Mouse (Mus musculus): Measurements from ENCODE around the gene Egr2. TPM values are rescaled to one million over a fixed set of nuclear protein-coding genes. Genes with fewer than 3 reads are reported as not detected.

Gene Egr2
- total RNA-seq, 2 experiments from 2014 or later = 14.2 to 30.7 TPM

GRCm38 (mm10) chr10:67573310-67573709 lies 38.0 kb downstream of the Egr2 start:
- H3K27ac ChIP-seq = no peak overlapping the region

DNA sequence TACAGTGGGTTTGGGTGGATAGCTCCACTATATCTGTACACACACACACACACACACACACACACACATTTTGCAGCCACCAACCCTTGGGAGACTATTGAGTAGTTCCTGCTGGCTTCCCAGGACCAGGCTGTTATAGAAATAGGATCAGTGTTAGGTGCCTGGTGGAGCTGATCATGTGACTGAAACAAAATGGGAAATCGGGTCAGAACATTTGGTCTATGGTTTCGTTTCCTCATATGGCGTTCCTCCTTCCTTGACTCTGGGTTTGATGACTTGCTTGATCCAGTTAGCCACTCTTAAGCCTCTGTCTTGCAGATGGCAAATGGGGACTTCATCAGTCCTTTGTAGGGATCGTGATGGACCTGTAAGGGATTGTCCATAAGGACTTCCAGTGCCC lies 44.6 kb downstream of the Egr2 start:
- intact Hi-C loops (cut with DNase I) = no loop called here
- no peak for DNase-seq (ENCODE audit: extremely low spot score in 1 of 2, low spot score in 2 of 2)
- no peak for TF ChIP-seq CTCF (IDR thresholded peaks at IDR 0.05)
- Histone ChIP-seq H3K4me3 (no peak overlapping the region), H3K27ac (no peak overlapping the region)

More at GRCm38 (mm10) chr10:67573310-67573709, 38.0 kb downstream of the Egr2 start:
- no peak for TF ChIP-seq CTCF (IDR thresholded peaks at IDR 0.05)
- no peak overlapping the region for H3K4me3 ChIP-seq
- intact Hi-C loops (cut with DNase I) = no loop called here
- no peak for DNase-seq (ENCODE audit: extremely low spot score in 1 of 2, low spot score in 2 of 2)

GRCm38 (mm10) chr10:67581698-67582285 lies 46.5 kb downstream of the Egr2 start:
- no peak for TF ChIP-seq CTCF (IDR thresholded peaks at IDR 0.05)
- intact Hi-C loops (cut with DNase I) = no loop called here

GRCm38 (mm10) chr10:67585873-67586610 lies 50.8 kb downstream of the Egr2 start:
- no peak for TF ChIP-seq CTCF (IDR thresholded peaks at IDR 0.05)
- H3K4me3 ChIP-seq = no peak overlapping the region
- intact Hi-C loops (cut with DNase I) = no loop called here

More at GRCm38 (mm10) chr10:67581698-67582285, 46.5 kb downstream of the Egr2 start:
- no peak for DNase-seq (ENCODE audit: extremely low spot score in 1 of 2, low spot score in 2 of 2)
- H3K4me3 ChIP-seq = no peak overlapping the region
- no peak overlapping the region for H3K27ac ChIP-seq

More at GRCm38 (mm10) chr10:67585873-67586610, 50.8 kb downstream of the Egr2 start:
- H3K27ac ChIP-seq = no peak overlapping the region
- DNase-seq (ENCODE audit: extremely low spot score in 1 of 2, low spot score in 2 of 2) = no peak

Other genes starting within 250 kb of the Egr2 start
- 10 to 100 TPM; 36.6 to 37.7 TPM for gene Ado, start 13.5 kb downstream of the Egr2 start, total RNA-seq (2021)